Mouse (Mus musculus): ENCODE measurements around the gene Krtap3-2. TPM values are rescaled to one million over a fixed set of nuclear protein-coding genes. Genes with fewer than 3 reads are reported as not detected.
"Not testable (repeated sequence)": the region's sequence is repeated elsewhere in the genome, so short reads cannot be mapped to it uniquely, and the experiment has no call there.

The Krtap3-2 gene
- not detected in 2 replicates for polyA plus RNA-seq (2015; fragmentation: Nextera tagmentation; extraction: Ambion mirVana)

DNA sequence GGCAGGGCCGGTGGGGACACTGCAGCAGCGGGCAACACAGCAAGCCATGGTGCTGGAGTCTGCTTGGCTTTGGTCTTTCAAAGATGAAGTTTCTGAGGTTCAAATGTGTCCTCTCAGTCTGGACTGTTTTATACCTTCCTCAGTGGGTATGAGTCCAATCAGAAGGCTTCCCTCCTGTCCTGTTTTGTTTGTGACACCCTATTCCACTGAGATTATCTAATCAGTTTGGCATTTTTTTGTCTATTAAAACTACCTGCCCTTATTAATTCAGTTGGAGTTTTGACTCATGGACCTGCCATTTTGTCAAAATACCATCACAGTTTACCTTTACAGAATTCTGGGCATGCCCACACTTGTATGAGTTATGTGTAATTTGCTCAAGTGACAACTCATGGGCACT lies at the start of gene Krtap3-2:
Gene Krtap3-2 (minus strand): TSS at position 101 of the 400 bp plus-strand sequence.
- no peak within 1 kb of the TSS for H3K27ac ChIP-seq (ENCODE audit: low read length)
- no peak within 1 kb of the TSS for H3K4me3 ChIP-seq (ENCODE audit: low read length)
- H3K4me1 ChIP-seq (replicated peaks; ENCODE audit: control insufficient read depth, insufficient read depth, low read length): no peaks in the 10 kb centered on the region
- no peak within 1 kb of the TSS for H3K9ac ChIP-seq (ENCODE audit: low read length)
- no peaks in the 10 kb centered on the region for H3K27me3 ChIP-seq (ENCODE audit: control insufficient read depth, insufficient read depth, low read depth, low read length)
- no peak for ATAC-seq (ENCODE audit: low read depth)
- H3K9me3 ChIP-seq (ENCODE audit: control insufficient read depth, low read length): no peaks in the 10 kb centered on the region
- H3K4me2 ChIP-seq (ENCODE audit: low read depth, low read length): no peak within 1 kb of the TSS
- WGBS: 76% methylated on average over 2 of the region's 2 CpGs
- no peaks in the 10 kb centered on the region for H3K36me3 ChIP-seq (ENCODE audit: control insufficient read depth, insufficient read depth, low read length)

- not testable (repeated sequence) for H3K4me3 ChIP-seq (ENCODE audit: low read length); ATAC-seq (ENCODE audit: low read depth); H3K9ac ChIP-seq (ENCODE audit: low read length); H3K9me3 ChIP-seq (ENCODE audit: control insufficient read depth, low read length); H3K27ac ChIP-seq (ENCODE audit: low read length); H3K27me3 ChIP-seq (ENCODE audit: control insufficient read depth, insufficient read depth, low read depth, low read length); H3K4me2 ChIP-seq (ENCODE audit: low read depth, low read length); H3K36me3 ChIP-seq (ENCODE audit: control insufficient read depth, insufficient read depth, low read length); H3K4me1 ChIP-seq (replicated peaks; ENCODE audit: control insufficient read depth, insufficient read depth, low read length)
- WGBS: 50% methylated on average over 1 of the region's 1 CpGs
Observed at GRCm38 (mm10) chr11:99603208-99603607, 46.6 kb upstream of the Krtap3-2 start, which contains the start of gene Gm11938. Gene Gm11938, minus strand, starts transcription at chr11:99603308.

DNA sequence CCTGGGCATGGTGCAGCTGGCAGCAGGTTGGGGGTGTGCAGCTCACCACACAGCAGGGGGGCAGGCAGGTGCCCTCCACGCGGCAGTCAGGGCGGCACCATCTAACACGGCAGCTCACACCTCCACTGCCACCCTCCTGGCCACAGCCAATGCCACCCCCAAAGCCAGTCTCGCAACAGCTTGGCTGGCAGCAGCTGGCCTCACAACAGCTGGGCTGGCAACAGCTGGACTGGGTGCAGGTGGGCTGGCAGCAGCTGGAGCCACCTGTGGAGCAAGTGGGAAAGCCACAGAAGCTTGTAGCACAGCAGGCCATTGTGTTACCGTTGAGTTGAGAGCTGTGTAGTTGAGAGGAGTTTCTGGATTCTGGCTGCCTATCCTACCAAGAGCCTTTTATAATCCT lies 41.1 kb upstream of the Krtap3-2 start, which contains the start of gene Krtap9-3:
Gene Krtap9-3 (minus strand): TSS at position 364 of the 400 bp plus-strand sequence.
- H3K36me3 ChIP-seq (ENCODE audit: control insufficient read depth, insufficient read depth, low read length); H3K4me2 ChIP-seq (ENCODE audit: low read depth, low read length); H3K4me3 ChIP-seq (ENCODE audit: low read length); H3K4me1 ChIP-seq (replicated peaks; ENCODE audit: control insufficient read depth, insufficient read depth, low read length); H3K27me3 ChIP-seq (ENCODE audit: control insufficient read depth, insufficient read depth, low read depth, low read length); H3K9ac ChIP-seq (ENCODE audit: low read length); H3K27ac ChIP-seq (ENCODE audit: low read length); ATAC-seq (ENCODE audit: low read depth); H3K9me3 ChIP-seq (ENCODE audit: control insufficient read depth, low read length): not testable (repeated sequence)
- WGBS: 58% methylated on average over 6 of the region's 6 CpGs

- Histone ChIP-seq H3K9me3 (ENCODE audit: control insufficient read depth, low read length) (no peaks in the 10 kb centered on the region), H3K9ac (ENCODE audit: low read length) (no peak within 1 kb of the TSS), H3K4me2 (ENCODE audit: low read depth, low read length) (no peak within 1 kb of the TSS), H3K36me3 (ENCODE audit: control insufficient read depth, insufficient read depth, low read length) (no peaks in the 10 kb centered on the region), H3K4me3 (ENCODE audit: low read length) (no peak within 1 kb of the TSS), H3K27me3 (ENCODE audit: control insufficient read depth, insufficient read depth, low read depth, low read length) (no peaks in the 10 kb centered on the region), H3K27ac (ENCODE audit: low read length) (no peak within 1 kb of the TSS), H3K4me1 (replicated peaks; ENCODE audit: control insufficient read depth, insufficient read depth, low read length) (no peaks in the 10 kb centered on the region)
- ATAC-seq (ENCODE audit: low read depth): no peak
- 69% methylated on average over 6 of the region's 6 CpGs for whole genome bisulfite sequencing
Observed at GRCm38 (mm10) chr11:99590981-99591380, 34.3 kb upstream of the Krtap3-2 start, which contains the start of gene Krtap1-3. Gene Krtap1-3, minus strand, starts transcription at chr11:99591339.

- WGBS: 71% methylated on average over 7 of the region's 7 CpGs
- ATAC-seq (ENCODE audit: low read depth): no peak
- no peaks in the 10 kb centered on the region for H3K27me3 ChIP-seq (ENCODE audit: control insufficient read depth, insufficient read depth, low read depth, low read length)
Observed at GRCm38 (mm10) chr11:99585096-99585495, 28.4 kb upstream of the Krtap3-2 start.

DNA sequence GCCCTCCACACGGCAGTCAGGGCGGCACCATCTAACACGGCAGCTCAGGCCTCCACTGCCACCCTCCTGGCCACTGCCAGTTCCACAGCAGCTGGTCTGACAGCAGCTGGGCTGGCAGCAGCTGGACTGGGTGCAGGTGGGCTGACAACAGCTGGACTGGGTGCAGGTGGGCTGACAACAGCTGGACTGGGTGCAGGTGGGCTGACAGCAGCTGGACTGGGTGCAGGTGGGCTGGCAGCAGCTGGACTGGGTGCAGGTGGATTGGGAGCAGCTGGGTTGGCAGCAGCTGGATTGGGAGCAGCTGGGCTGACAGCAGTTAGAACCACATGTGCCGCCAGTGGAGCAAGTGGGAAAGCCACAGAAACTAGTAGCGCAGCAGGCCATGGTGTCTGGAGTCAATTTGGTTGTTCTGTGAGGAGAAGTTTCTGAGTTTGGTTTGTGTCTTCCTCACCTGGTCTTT lies 26.6 kb upstream of the Krtap3-2 start, which contains the start of gene Krtap1-4:
Gene Krtap1-4 (minus strand): TSS at position 410 of the 460 bp plus-strand sequence.
- no peak within 1 kb of the TSS for H3K27ac ChIP-seq (ENCODE audit: low read length)
- ATAC-seq (ENCODE audit: low read depth): no peak
- H3K27me3 ChIP-seq (ENCODE audit: control insufficient read depth, insufficient read depth, low read depth, low read length): no peaks in the 10 kb centered on the region
- H3K4me1 ChIP-seq (replicated peaks; ENCODE audit: control insufficient read depth, insufficient read depth, low read length): no peaks in the 10 kb centered on the region
- H3K4me2 ChIP-seq (ENCODE audit: low read depth, low read length): no peak within 1 kb of the TSS
- WGBS: 79% methylated on average over 5 of the region's 5 CpGs
- H3K9me3 ChIP-seq (ENCODE audit: control insufficient read depth, low read length): no peaks in the 10 kb centered on the region
- H3K4me3 ChIP-seq (ENCODE audit: low read length): no peak within 1 kb of the TSS
- H3K9ac ChIP-seq (ENCODE audit: low read length): no peak within 1 kb of the TSS
- no peaks in the 10 kb centered on the region for H3K36me3 ChIP-seq (ENCODE audit: control insufficient read depth, insufficient read depth, low read length)

More at GRCm38 (mm10) chr11:99585096-99585495, 28.4 kb upstream of the Krtap3-2 start:
- Histone ChIP-seq H3K4me1 (replicated peaks; ENCODE audit: control insufficient read depth, insufficient read depth, low read length) (no peaks in the 10 kb centered on the region), H3K27ac (ENCODE audit: low read length) (no peak overlapping the region), H3K9me3 (ENCODE audit: control insufficient read depth, low read length) (no peaks in the 10 kb centered on the region), H3K9ac (ENCODE audit: low read length) (no peak overlapping the region), H3K36me3 (ENCODE audit: control insufficient read depth, insufficient read depth, low read length) (no peaks in the 10 kb centered on the region), H3K4me2 (ENCODE audit: low read depth, low read length) (no peak overlapping the region), H3K4me3 (ENCODE audit: low read length) (no peak overlapping the region)

DNA sequence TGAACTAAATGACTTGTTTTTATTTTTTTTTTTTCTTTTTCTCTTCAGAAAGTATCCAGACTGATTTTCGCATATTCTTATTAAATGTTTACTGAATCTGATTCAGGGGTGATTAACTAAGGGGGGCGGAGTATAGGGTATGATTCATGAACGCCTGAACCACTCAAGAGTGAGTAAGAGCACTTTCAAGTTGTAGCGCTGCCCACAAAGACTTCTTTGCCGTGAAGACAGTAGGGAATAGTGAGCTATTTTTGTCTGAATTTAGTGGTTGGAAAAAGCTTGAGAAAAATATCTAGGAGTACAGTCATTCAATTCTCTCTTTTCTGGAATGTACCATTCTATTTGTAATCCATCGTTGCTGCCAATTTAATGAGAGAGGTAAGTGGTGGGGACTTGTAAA lies 24.9 kb upstream of the Krtap3-2 start:
- Histone ChIP-seq H3K27me3 (ENCODE audit: control insufficient read depth, insufficient read depth, low read depth, low read length) (no peaks in the 10 kb centered on the region), H3K4me1 (replicated peaks; ENCODE audit: control insufficient read depth, insufficient read depth, low read length) (no peaks in the 10 kb centered on the region), H3K27ac (ENCODE audit: low read length) (no peak overlapping the region), H3K9me3 (ENCODE audit: control insufficient read depth, low read length) (no peaks in the 10 kb centered on the region), H3K4me3 (ENCODE audit: low read length) (no peak overlapping the region), H3K4me2 (ENCODE audit: low read depth, low read length) (no peak overlapping the region), H3K36me3 (ENCODE audit: control insufficient read depth, insufficient read depth, low read length) (no peaks in the 10 kb centered on the region), H3K9ac (ENCODE audit: low read length) (no peak overlapping the region)
- WGBS: 53% methylated on average over 6 of the region's 6 CpGs
- no peak for ATAC-seq (ENCODE audit: low read depth)

DNA sequence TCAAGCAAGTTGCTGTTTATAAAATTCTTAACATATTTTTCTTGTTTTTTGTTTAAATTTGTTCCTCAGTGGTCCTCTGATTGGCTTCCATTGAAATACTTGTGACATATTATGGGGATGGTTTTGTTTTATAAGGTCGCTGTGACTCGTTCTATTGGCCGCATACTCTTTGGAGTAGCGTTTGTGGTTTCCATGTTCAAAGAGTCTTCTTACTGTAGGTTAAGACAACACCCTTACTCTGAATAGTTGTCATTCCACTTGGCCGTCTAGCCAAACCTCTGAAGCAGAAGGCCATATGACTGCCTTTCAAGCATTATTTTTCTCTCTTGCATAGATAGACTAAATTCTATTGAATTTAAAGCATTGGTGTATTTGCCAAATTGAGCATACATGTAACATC lies 24.4 kb upstream of the Krtap3-2 start:
- Histone ChIP-seq H3K36me3 (ENCODE audit: control insufficient read depth, insufficient read depth, low read length) (no peaks in the 10 kb centered on the region), H3K9me3 (ENCODE audit: control insufficient read depth, low read length) (no peaks in the 10 kb centered on the region), H3K27ac (ENCODE audit: low read length) (no peak overlapping the region), H3K9ac (ENCODE audit: low read length) (no peak overlapping the region), H3K4me3 (ENCODE audit: low read length) (no peak overlapping the region), H3K4me2 (ENCODE audit: low read depth, low read length) (no peak overlapping the region), H3K27me3 (ENCODE audit: control insufficient read depth, insufficient read depth, low read depth, low read length) (no peaks in the 10 kb centered on the region), H3K4me1 (replicated peaks; ENCODE audit: control insufficient read depth, insufficient read depth, low read length) (no peaks in the 10 kb centered on the region)
- 64% methylated on average over 5 of the region's 5 CpGs for WGBS
- ATAC-seq (ENCODE audit: low read depth): no peak

DNA sequence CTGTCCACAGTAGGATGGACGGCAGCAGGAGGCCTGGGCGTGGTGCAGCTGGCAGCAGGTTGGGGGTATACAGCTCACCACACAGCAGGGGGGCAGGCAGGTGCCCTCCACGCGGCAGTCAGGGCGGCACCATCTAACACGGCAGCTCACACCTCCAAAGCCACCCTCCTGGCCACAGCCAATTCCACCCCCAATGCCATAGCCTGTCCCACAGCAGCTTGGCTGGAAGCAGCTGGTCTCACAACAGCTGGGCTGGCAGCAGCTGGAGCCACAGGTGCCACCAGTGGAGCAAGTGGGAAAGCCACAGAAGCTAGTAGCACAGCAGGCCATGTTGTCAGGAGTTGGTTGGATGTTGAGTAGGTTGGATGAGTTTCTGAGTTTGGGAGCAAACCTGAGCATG lies 24.0 kb upstream of the Krtap3-2 start, which contains the start of gene Krtap1-5:
Gene Krtap1-5 (minus strand): TSS at position 381 of the 400 bp plus-strand sequence.
- Histone ChIP-seq H3K9ac (ENCODE audit: low read length) (no peak within 1 kb of the TSS), H3K4me2 (ENCODE audit: low read depth, low read length) (no peak within 1 kb of the TSS), H3K4me1 (replicated peaks; ENCODE audit: control insufficient read depth, insufficient read depth, low read length) (no peaks in the 10 kb centered on the region), H3K4me3 (ENCODE audit: low read length) (no peak within 1 kb of the TSS), H3K36me3 (ENCODE audit: control insufficient read depth, insufficient read depth, low read length) (no peaks in the 10 kb centered on the region), H3K27me3 (ENCODE audit: control insufficient read depth, insufficient read depth, low read depth, low read length) (no peaks in the 10 kb centered on the region), H3K9me3 (ENCODE audit: control insufficient read depth, low read length) (no peaks in the 10 kb centered on the region), H3K27ac (ENCODE audit: low read length) (no peak within 1 kb of the TSS)
- ATAC-seq (ENCODE audit: low read depth): no peak
- 83% methylated on average over 6 of the region's 6 CpGs for WGBS

All from lung, embryonic 16.5 days (tissue).